Mouse (Mus musculus) frontal cortex, postnatal 25 days (tissue): ENCODE results near the gene Zzz3.

Experiments
- DNase-seq, 2 experiments: peaks; one replicate each; pipeline ENCODE4 v3.0.0; 2022; ENCODE audit warnings: low spot score in 2 of 2

The Zzz3 gene

DNA sequence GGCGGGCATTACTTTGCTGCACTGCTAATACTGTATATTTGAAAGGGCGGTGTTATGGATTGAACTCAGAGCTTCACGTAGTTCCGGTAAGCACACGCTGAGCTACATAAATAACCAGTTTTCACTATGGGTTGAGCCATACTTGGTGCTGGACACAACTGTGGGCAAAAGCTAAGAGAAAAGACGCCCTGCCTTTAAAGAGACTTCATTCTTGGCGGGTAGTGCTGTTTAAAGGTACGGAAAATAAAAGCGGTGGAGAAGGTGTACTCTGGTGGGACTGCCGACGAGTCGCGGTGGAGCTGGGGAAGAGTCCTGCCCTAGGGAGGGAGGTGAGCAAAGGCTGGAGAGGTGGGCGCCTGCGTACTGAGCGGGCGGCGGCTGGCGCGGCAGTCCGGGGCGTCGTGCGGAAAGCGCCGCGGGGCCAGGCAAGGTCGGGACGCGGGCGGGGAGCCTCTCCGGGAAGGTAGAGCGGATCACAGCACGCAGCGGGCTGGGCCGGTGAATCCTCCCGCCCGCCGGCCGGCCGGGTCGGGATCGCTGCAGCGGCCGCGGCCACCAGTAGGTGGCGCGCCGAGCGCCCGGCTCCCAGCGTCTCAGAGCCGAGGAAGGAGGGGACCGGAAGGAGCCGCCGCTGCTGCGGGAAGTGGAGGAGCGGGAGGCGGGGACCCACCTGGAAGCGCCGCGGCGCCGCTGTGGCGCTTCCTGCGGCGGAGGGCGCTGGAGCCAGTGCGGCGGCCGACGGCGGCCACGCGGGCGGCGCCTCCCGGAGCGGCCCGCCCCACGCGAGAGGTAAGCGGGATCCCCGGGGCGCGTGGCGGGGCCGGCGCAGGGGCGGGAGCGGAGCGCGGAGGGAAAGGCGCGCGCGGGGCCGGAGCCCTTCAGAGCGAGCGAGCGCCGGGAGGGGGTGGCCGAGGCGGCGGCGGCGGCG lies at the start of gene Zzz3:
Gene Zzz3, plus strand, starts transcription at position 124 of the 928 bp plus-strand sequence.
- peak; percentile 65 to 79 for DNase-seq

DNA sequence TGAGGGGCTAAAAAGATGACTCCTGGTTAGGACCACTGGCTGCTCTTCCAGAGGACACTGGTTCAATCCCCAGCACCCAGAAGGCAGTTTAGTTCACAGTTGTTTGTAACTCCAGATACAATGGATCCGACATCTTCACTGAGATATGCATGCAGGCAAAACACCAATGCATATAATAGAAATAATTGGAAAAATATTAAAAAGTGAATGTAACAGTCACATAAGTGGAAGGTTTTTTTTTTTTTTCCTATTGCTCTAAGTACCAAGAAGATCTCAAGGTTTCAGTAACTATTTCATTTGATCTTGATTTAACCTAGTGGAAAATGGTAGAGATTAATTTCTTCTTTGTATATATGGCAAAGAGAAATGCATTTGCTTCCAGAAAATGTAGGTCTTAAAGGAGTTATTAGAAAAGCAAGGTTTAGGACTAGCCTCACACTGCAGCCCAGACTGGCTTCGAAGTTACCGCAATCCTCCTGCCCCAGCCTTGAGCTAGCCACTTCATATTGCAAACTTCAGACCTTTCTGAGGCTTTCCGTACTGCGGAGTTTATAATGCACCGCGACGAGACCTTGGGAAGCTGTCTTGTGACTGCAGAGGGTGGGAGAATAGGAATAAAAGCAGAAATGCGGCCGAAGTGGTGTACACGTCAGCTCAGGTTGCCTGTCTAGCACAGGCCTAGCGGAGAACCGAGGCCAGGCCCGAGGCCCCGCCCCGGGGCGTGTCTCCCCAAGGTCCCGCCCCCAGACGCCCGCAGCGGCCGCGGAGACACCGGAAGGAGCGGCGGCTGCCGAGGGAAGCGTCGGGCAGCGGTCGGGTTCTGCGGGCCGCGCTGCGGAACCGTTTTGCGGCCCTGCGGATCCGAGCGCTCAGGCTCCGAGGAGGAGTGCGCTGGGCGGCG lies 49.3 kb upstream of the Zzz3 start, which contains the start of gene Usp33:
Gene Usp33, plus strand, starts transcription at position 747 of the 901 bp plus-strand sequence.
- peak; percentile 85 to 87 for DNase-seq

DNA sequence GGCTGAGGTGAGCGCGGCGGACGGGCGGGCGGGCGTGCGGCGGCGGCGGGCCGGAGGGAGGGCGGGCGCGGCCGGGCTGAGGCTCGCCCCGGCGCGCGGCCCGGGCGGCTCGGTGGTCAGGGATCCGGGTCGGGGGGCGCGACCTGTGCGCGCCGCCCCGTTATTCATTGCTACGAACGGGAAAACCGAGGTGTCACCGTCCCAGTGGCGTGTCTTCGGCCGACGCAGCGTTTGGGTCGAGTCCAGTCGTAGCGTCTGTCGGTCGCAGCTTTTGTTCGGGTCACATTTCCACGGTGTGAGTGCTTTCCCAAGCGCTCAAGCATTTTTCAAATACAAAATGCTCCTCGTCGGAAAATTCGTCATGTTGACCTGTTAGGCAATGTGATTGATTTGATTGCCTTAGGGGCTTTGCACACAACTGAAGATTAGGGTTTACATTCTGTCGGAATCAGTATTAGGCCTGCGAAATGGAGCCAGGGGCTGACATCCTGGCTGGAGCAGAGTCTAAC lies 48.6 kb upstream of the Zzz3 start:
- peak in 1 of 2 experiments; percentile 20 for DNase-seq

DNA sequence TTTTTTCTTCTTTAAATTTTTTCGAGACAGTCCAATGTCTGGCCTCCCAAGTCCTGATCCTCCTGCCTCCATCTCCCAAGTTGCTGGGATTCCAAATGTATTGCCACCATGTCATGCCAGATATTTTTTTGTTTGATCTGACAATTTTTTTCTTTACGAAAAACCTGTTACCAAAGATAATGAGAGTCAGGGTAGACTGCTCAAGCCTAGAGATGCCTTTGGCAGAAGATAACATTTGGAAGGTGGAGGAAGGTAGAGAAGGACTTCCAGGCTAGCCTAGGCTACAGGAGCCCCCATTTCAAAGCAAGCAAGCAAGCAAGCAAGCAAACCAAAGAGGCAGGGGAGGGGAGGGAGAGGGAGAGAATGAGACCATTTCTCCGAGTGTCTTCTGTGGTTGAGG lies 48.0 kb upstream of the Zzz3 start:
- DNase-seq, result no peak

DNA sequence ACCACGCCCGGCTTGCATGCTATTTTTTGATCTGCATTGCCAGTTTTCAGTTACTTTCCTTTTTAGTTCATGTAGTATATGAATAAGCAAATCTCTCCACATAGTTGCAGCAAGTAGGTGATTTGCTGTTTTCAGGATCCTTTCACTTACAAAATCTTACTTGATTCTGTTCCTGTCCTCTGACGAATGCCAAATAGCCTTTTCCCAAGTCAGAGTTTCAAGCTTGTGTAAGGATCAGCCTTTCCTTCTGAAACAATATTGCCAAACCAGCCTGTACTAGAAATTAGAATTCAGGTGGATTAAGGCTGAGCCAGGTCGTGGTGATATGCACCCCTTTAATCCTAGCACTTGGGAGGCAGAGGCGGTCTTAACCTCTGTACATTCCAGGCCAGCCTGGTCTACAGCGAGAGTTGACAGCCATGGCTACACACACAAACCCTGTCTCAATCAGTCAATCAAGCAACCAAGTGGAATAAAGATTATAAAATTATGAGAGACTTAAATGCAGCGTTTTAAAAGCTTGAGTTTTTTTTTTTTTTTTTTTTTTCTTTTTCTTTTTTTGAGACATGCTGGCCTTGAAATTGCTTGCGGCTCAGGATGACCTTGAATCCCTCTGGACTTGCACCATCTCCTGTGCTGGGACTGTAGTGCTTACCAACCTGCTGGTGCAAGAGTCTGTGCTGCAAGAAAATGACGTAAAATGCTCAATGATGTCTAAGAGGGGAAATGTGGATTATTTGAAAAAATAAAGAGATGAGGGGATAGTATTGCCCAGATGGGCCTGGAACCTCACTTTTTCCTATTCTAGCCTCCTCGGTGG lies 47.1 kb upstream of the Zzz3 start:
- DNase-seq, result no peak

DNA sequence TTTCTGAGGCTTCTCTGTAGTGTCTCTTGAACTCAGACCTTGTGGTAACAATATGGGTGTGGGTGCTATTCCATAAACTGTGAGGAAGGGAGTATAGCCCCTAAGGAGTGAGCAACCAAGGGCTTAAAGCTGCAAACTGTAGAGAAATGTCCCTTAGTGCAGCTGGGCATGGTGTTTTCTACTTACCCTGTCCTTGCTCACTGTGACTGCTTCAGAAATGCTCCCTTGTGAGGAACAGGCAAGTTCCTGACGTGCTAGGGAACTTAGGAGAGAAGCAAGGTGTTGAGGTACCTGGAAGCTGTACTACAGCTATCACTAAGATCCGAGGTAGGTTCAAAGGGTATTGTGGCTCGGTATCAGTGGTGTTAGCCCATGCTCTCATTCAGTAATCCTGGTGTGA lies 44.8 kb upstream of the Zzz3 start:
- DNase-seq, result no peak

DNA sequence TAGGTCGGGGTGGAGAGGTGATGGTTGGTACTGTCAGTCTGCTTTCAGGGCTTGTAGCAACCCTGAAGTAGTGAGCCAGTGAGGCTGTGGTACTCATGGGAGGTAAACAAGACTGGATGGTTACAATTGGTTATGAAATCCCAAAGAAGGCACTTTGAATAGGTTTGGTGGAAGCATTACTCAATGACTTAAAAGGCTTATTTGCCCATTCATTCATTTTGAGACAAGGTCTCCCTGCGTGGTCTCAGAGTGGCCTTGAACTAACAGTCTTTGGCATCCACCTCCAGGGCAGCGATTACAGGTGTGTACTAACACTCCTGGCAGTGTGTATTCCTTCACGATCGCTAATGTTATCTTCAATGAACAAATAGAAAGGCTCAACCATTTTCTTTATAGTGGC lies 44.3 kb upstream of the Zzz3 start:
- no peak for DNase-seq

DNA sequence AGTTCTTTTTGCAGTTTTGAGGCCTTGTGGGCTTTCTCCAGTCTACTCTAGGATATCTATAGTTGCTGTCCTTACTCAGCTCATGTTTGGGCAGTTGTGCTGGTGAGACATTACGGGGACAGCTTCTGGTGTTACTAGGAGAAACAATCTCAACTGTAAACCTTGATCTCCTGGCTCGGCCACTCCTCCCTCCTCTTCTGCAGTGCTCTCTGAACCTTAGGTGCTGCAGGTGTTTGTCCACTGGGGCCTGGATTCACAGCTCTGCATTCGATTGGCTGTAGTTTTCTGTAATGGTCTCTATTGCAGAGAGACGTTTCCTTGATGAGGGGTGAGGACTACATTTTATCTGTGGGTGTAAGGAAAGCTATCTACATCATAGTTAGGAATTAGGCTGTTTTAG lies 43.0 kb upstream of the Zzz3 start:
- DNase-seq, result no peak

DNA sequence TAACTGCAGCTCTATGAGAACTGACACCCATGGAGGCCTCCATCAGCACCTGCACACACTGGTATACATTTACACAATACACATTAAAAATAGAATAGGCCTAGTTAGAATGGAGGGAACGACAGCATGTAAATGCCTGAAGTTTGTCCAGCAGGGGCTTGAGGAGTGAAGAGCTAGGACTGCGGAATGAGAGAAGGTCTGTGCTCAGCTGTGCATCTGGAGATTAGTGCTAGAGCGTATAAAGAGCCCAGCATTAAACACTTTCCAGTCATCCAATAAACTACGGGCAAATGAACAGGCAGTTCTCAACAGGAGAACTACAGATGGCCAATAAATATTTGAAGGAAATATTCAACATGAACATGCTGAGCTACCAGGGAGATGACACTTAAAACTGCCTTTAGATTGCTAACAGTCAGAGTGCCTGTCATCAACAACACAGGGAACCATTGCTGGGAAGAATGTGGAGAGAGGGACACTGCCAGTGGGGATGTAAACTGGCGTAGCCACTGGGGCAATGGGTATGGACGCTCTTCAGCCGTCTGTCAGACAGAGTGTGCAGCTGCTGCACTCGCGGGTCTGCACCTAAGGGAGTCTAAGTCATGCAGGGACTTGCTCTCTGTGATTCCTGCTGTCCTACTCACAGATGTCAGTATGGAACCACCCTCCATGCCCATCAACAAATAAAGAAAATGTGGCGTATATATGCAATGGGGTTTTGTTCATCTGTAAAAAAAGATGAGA lies 41.7 kb upstream of the Zzz3 start:
- no peak for DNase-seq

DNA sequence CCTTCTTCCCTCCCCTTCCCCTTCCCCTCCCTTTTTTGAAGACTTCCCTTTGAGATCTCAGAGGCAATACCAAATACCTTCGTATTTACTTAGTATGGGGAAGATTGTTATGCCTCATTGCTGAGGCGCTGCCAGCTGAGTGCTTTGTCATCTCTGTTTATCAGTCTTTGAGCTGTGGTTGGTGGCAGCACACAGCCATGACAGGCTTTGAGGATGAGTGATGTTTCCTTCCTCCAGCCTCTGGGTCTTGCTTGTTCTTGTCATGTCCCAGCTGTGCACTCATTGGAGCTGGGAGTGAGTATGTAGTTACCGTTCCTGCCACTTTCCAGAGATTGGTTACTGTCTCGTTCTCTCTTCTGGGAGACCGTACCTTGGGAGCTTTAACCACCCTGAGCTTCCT lies 39.9 kb upstream of the Zzz3 start:
- no peak for DNase-seq

DNA sequence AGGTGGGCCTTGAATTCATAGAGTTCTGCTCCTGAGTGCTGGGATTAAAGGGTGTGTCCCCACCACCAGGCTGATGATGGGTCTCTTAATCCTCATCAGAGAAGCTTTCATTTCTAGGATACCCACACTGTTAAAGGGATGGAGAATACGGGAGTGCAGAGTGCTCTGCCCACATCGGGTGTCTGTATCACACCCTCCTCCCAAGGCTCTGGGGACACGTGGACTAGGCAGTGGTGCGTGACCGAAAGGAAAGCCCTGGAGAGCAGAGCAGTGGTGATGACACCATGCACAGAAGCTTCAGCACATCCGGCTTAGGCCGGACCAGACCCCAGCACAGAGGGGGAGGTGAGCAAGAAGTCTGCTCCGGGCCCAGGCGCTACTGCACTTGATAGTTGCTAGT lies 38.5 kb upstream of the Zzz3 start:
- DNase-seq, result no peak

DNA sequence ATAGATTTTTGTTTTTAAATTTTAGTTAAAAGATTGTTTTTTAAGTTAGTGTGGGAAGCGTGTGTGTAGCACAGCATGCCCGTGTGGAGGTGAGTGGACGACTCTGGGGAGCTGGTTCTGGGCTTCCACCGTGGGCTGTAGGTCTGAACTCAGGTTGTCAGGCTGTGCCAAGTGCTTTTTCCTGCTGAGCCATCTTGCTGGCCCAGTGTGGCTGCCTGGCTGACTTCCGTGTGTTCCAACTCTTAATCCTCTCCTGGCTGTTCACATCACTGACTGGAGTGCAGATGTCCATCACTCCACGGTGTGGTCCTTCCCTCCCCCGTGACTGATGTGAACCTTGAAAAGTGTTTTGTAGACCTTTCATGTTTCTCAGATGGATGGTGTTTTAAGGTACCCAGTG lies 36.1 kb upstream of the Zzz3 start:
- no peak for DNase-seq

DNA sequence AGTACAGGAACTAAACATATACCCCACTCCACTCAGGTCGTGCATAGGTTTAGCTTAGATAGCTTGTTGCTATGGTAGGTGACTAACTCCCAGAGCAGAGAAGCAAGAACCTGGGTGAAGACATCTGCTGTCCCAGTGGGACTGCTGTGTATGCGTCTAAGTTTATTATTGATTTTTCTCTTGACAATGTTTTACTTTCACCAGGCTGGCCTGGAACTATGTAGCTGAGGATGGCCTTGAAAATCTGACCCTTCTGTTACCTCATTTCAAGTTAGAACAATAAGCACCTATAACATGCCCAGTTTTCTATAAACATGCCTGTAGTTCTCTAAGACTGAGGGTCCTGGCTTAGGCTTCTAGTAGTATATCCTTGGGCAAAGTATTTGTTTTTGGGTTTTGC lies 31.1 kb upstream of the Zzz3 start:
- DNase-seq, result no peak

DNA sequence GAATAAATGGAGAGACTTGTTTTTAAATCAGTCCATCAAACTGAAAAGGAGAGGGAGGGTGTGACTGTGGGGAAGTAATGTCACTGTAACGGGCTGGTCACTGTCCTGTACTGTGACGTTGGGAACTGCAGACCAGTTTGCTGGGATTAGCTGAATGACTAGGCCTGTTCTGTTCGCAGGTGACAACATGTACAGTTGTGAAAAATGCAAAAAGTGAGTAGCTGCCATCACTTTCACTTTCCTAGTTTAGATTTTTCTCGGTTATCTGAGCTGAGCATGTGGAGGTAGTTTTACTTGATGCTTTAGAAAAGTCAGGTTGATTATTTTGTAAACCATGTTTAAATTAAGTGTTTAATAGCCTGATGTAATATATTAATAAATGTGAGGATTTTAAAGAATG lies 19.2 kb upstream of the Zzz3 start:
- no peak for DNase-seq

DNA sequence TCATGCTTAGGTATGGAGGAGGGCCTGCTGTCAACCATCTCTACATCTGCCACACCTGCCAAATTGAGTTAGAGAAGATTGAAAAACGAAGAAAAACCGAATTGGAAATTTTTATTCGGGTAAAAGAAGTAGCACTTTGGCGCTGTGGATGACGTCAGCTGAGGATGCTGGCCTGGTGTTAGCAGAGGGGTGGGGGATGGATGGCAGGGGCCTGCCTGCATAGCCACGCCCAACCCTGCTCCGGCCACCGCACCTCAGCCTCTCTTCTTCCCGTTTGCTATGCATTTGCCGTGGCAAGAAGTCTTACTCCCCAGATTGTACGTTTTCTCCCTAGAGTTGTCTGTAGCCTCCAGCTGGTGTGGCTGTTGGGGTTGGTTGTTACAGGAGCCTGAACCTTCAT lies 11.2 kb upstream of the Zzz3 start:
- DNase-seq, result no peak

DNA sequence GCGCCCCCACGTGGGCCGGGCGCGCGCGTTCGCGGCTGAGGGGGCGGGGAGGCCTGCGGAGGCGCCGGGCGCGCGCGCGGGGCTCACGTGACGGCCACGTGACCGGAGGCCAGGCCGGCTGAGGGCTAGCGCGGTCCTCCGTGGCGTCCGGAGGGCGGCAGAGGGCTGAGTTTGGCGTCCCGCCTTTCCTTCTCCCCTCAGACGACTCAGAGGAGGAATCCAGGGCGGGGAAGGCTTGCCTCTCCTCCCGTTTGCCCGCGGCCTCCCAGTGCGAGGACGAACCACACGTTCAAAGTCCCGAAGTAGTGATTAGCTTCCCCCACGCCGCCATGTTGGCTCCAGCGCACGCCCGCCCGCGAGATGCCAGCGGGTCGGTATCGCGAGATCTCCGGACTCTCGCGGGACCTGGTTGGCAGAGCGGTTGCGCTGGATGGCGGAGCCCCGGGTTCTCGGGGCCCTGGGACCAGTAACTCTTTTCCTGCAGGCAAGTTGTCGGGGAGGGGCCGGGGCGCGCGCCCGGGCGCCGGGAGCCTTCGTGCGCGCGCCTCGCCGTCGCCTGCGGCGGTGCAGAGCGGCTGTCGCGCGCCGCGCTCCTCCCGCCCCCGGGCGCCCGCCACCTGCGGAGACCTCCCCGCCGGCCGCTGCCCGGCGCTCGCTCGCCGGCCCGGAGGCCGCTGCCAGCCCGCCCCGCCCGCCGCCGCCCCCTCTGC lies 1.2 kb downstream of the Zzz3 start:
- peak; percentile 97 for DNase-seq

DNA sequence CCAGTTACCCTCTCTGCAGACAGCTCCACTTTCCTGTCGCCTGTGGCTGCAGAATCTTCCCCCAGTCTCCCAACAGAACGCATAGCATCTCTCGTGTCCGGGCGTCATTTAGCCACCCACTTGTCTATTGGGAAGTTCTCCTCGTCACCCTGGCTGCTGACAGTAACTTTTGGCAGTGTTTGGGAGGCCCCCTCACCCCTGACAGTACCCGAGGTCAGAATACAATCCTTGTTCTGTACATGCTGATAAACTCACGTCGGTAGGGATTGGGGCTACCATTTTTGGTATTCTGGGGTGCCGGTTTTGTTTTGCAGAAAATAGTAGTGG lies 1.7 kb downstream of the Zzz3 start:
- DNase-seq, result peak in 1 of 2 experiments; percentile 16

DNA sequence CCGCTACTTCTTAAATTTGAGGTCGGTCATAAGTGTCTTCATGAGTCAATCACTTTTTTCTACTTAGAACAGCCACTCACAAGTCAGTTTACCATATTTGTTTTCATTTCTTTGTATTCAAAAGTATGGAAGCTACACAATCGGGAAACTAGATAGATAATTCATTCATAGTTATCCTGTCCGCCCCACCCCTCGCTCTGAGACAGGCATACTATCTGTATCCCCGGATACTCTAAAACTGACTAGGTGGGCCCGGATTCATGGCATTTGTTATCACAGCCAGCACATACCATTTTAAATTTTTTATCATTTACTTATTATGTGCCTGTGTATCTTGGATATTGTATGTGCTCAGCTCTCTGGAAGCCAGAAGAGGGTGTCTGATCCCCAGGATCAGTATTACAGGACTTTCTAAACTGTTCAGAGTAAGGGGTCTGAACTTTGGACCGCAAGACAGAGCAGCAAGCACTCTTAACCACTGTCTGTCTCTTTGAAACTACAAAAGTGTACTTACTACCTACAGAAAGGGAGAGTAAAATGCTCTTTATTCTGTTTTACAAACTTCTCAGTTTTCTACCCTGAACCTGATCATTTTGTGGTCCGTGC lies 2.2 kb downstream of the Zzz3 start:
- no peak for DNase-seq

DNA sequence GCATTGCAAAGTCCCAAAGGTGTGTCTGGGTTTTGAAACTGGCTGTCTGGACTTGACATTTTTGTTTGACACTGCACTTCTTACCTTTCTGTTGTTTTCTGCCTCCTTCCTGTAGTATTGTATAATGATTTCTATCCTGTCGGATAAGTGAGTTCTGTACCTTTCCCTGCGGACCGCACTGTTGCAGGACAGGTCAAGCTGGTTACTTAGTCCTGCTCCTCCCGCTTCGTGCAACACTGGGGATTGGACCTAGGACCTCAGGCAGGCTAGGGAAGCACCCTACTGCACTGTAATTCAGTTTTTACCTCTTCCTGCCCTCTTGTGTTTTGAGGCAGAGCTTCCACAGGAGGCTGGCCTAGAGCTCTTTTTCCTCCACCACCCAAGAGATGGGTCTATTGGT lies 5.2 kb downstream of the Zzz3 start:
- DNase-seq, result no peak

DNA sequence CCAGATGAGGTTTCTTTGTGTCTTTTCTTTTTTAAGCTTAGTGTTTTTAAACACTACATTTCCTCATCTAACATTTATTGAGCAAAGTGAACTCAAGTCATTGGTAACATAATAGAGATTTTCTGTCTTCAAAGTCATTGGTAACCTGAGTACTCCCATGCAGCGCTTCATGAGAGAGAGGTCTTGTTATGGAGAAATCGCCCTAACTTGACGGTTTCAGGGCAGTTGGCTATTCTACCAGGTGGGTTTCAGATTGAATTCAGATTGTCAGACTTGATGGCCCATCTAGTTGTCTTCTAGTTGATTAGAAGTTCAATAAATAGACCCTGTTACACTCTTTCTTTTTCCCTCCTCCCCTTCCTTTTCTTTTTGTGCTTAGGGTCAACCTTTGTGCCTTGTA lies 5.6 kb downstream of the Zzz3 start:
- DNase-seq, result no peak
